Mouse (Mus musculus) E14TG2a.4 (cell line): Measurements from ENCODE around the gene Actrt2.

ENCODE experiments used
- H3K27me3 ChIP-seq: 2 replicates; pipeline ENCODE4 v1.6.1; 2014; ENCODE audit warnings: low read length, control low read depth; ENCODE audit not compliant: insufficient read depth
- H3K36me3 ChIP-seq: 2 replicates; pipeline ENCODE4 v1.6.1; 2014; ENCODE audit warnings: low read length, control low read depth; ENCODE audit not compliant: insufficient read depth
- H3K4me1 ChIP-seq: replicated peaks from 2 replicates; pipeline ENCODE4 v1.6.1; 2014; ENCODE audit warnings: low read depth, low read length, control low read depth
- H3K4me3 ChIP-seq: replicated peaks from 2 replicates; pipeline ENCODE4 v1.5.1; 2014; ENCODE audit warnings: mild to moderate bottlenecking, low read length
- H3K9me3 ChIP-seq: 2 replicates; pipeline ENCODE4 v1.6.1; 2014; ENCODE audit warnings: low read length, control low read depth
- CTCF ChIP-seq: conservative IDR thresholded peaks from 2 replicates; pipeline ENCODE4 v1.5.1; 2014; ENCODE audit warnings: low read length
- NANOG ChIP-seq: IDR thresholded peaks from 2 replicates; pipeline ENCODE4 v1.6.1; 2014; ENCODE audit warnings: borderline replicate concordance, low read length, mixed read lengths
- POU5F1 ChIP-seq: IDR thresholded peaks from 2 replicates; pipeline ENCODE4 v1.6.1; 2014; ENCODE audit warnings: low read length, borderline replicate concordance

Actrt2 gene

GRCm38 (mm10) chr4:154630763-154631162 is 36.9 kb downstream of the Actrt2 start:
- Histone ChIP-seq H3K36me3 (no peaks in the 10 kb centered on the region), H3K4me3 (no peak overlapping the region), H3K9me3 (no peaks in the 10 kb centered on the region), H3K27me3 (peaks cover 85% of the 10 kb centered on the region), H3K4me1 (peaks cover 12% of the 10 kb centered on the region)
- no peak for TF ChIP-seq POU5F1
- TF ChIP-seq CTCF: no peak
- no peak for TF ChIP-seq NANOG

- Histone ChIP-seq H3K4me1 (no peaks in the 10 kb centered on the region), H3K36me3 (no peaks in the 10 kb centered on the region), H3K9me3 (no peaks in the 10 kb centered on the region), H3K27me3 (peaks cover 70% of the 10 kb centered on the region), H3K4me3 (no peak overlapping the region)
- no peak for TF ChIP-seq POU5F1
- no peak for TF ChIP-seq CTCF
- TF ChIP-seq NANOG: no peak
These were observed 40.1 kb downstream of the Actrt2 start for GRCm38 (mm10) chr4:154627419-154628142.

GRCm38 (mm10) chr4:154626282-154626681 is 41.4 kb downstream of the Actrt2 start:
- H3K4me3 ChIP-seq: no peak overlapping the region
- H3K4me1 ChIP-seq: no peaks in the 10 kb centered on the region
- H3K36me3 ChIP-seq: no peaks in the 10 kb centered on the region
- TF ChIP-seq CTCF (no peak), POU5F1 (no peak), NANOG (no peak)
- peaks cover 68% of the 10 kb centered on the region for H3K27me3 ChIP-seq
- H3K9me3 ChIP-seq: no peaks in the 10 kb centered on the region

- Histone ChIP-seq H3K9me3 (no peaks in the 10 kb centered on the region), H3K4me3 (no peak overlapping the region), H3K36me3 (no peaks in the 10 kb centered on the region), H3K4me1 (no peaks in the 10 kb centered on the region), H3K27me3 (peaks cover 66% of the 10 kb centered on the region)
- no peak for TF ChIP-seq CTCF
These were observed 42.0 kb downstream of the Actrt2 start for GRCm38 (mm10) chr4:154625710-154626109.

GRCm38 (mm10) chr4:154623241-154623640 is 44.4 kb downstream of the Actrt2 start:
- no peaks in the 10 kb centered on the region for H3K36me3 ChIP-seq

GRCm38 (mm10) chr4:154622521-154622920 is 45.1 kb downstream of the Actrt2 start:
- TF ChIP-seq CTCF: no peak
- no peak for TF ChIP-seq NANOG
- TF ChIP-seq POU5F1: no peak
- Histone ChIP-seq H3K4me1 (peaks cover 16% of the 10 kb centered on the region), H3K36me3 (no peaks in the 10 kb centered on the region), H3K9me3 (peaks cover 8% of the 10 kb centered on the region), H3K27me3 (peaks cover 44% of the 10 kb centered on the region), H3K4me3 (no peak overlapping the region)

More at GRCm38 (mm10) chr4:154623241-154623640, 44.4 kb downstream of the Actrt2 start:
- no peak overlapping the region for H3K4me3 ChIP-seq
- peaks cover 8% of the 10 kb centered on the region for H3K9me3 ChIP-seq
- H3K4me1 ChIP-seq: peaks cover 9% of the 10 kb centered on the region
- TF ChIP-seq CTCF (no peak), POU5F1 (no peak)
- peaks cover 49% of the 10 kb centered on the region for H3K27me3 ChIP-seq
